Mouse (Mus musculus) cerebellum, adult 11 months (tissue): ENCODE results near the gene Parl.

Experiments used
- DNase-seq: peaks from one replicate; pipeline ENCODE4 v3.0.0; 2022

Gene Parl

DNA sequence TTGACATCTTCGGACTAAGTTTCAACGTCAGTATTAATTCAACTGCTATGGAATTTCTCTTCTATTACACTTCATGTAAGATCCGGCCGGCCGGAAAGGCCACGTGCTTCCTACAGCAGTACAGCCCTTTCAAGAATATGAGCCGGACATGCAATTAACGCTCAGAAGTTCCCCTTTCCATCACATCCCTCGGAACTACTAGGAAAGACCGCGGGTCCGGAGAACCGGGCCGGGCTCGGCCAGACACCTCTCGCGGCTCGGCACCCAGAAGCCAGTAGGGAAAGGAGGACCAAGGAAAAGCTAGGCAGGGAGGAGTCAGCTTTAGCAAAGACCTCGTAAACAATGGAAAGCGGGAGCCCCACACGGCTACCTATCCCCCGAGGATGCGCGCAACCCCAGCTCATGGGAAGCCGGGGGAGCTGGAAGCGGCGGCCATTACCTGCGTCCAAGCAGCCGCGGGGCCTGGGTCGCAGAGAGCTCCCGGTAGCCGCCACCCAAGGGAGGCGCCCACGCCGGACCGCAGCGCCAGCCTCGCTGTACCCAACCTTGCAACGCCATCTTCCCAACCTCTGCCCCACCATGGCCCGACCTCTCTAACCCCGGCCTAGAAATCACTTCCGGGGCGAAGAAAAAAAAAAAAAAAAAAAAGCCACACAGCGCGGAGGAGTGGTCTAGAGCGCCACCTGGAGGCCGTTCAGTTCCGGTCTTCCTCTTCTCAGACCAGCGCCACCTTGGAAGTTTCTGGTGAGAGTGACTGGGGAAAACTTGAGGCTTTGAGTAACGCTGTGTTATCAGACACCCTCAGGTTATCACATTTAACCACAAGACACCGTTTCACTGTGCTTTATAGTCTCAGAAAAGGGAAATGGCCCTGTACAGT is at the start of gene Parl:
Gene Parl (minus strand): TSS at position 618 of the 880 bp plus-strand sequence.
- peak; percentile 74 for DNase-seq

- DNase-seq = no peak
Observed at GRCm38 (mm10) chr16:20345464-20345863, 43.3 kb upstream of the Parl start.

DNA sequence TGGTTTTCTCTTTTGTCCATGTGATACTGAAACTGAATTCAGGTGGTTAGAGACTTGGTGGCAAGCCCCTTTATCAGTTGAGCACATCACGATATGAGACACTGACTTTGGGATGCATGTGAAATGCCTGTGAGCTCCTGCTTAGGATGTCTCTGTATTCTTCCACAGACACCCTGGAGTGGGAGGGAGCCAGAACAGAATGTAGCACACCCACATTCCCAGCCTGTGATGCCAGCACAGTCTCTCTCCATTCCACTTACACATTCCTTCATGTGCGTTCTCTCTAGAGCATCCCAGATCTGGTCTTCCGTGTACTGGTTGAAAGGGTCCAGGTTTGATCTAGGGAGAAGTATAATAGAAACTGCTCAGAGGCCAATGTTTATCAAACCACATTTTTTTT is 36.4 kb upstream of the Parl start:
- no peak for DNase-seq

DNA sequence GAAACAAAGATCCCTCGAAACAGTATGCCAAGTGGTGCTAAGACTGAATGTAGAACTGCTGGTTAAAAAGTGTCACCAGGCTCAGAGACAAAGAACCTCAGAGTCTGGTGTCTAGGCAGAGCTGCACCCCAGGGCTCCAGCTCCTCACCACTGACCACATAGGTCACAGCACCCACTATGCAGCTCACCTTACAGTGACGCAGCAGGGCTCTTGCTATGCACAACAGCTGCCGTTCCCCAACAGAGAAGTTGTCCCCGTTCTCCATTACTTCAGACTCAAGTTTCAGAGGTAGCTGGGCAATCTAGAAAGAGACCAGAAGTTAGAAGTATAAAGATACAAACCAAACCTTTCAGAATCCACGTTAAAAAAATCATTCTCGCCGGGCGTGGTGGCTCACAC is 32.7 kb upstream of the Parl start:
- no peak for DNase-seq

DNA sequence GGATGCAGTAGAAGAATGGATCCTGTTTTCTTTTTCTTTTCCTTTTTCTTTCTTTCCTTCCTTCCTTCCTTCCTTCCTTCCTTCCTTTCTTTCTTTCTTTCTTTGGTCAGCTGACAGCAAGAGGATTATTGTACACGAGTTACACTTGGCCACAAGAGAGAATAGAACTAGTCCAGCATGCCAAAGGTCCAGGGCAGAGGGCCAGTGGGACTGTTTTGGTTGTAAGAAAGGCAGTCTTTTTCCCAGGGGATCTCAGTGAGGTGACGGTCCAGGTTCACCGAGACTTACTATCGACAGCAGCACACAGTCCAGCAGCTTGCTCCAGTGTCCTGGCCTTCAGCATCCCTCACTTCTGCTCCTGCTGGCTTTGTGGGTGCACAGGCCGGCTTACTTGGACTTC is 26.1 kb upstream of the Parl start:
- DNase-seq = no peak

GRCm38 (mm10) chr16:20325286-20325685 is 23.1 kb upstream of the Parl start, which contains the start of gene Cyp2ab1:
Gene Cyp2ab1 (minus strand): TSS chr16:20325404.
- no peak for DNase-seq

DNA sequence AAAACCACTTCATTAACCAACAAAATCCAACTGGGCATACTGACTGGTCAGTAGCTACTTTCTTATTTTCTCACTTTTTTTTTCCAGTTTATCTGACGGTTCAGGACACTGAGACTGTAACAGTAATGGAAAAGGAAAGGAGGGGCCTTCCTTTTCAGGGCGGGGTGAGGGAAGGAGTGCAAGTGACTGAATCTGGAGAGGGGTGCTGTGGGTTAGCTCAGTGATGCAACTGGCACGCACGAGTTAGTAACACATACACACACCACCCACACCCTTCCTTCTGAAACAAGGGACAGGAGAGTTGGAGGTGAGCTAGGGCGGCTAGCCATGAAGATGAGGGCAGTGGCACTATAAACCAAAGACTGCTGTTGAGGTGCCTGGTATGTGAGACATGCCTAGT is 21.7 kb upstream of the Parl start:
- no peak for DNase-seq

DNA sequence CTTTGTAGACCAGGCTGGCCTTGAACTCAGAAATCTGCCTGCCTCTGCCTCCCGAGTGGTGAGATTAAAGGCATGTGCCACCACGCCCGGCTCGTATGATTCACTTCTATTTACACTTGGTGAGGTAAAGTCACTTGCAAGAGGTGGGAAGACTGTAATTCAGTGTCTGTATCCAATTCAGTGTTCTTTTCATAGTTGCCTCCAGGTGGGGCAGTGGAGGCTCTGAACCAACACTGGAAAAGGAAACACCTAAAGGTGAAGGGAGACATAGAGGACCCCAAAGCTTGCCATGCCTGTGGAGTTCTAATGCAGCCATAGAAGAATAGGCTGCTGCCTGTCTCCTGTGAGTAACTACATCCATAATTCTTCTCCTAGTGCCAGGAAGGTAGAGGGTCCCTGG is 20.1 kb upstream of the Parl start:
- DNase-seq = no peak

DNA sequence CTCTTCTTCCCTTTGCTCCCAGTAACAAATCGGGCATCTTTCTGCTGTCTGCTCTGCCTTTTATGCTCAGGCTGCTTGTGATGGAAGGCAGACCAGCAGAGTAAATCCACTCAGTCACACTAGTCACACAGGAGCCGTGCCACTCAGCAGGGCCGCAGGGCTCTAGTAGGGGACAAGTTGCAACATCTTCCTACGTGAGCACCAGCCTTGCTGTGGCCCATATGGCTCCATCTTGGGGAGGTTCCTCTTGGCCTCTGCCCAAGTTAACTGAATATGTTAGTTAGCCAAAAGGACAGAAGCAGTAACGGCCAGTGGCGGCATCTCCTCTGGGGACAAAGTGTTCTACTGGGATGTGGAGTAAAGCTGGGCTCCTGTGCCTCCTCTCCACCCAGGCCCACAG is 14.6 kb upstream of the Parl start:
- DNase-seq = no peak

DNA sequence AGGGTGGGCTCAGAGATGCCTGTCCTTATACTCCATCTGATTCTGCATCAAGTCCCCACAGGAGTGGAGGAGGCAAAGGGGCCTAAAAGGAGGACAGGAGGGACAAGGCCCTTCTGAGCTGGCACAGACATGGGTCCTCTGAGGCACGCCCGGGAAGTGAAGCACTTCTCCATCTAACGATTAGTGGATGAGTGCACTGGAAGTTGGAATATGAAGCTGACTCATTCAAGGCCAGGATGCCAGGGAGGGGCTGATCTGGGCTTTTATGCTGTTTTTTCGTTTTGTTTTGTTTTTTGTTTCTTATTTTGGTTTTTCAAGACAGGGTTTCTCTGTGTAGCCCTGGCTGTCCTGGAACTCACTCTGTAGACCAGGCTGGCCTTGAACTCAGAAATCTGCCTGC is 13.1 kb upstream of the Parl start:
- no peak for DNase-seq

DNA sequence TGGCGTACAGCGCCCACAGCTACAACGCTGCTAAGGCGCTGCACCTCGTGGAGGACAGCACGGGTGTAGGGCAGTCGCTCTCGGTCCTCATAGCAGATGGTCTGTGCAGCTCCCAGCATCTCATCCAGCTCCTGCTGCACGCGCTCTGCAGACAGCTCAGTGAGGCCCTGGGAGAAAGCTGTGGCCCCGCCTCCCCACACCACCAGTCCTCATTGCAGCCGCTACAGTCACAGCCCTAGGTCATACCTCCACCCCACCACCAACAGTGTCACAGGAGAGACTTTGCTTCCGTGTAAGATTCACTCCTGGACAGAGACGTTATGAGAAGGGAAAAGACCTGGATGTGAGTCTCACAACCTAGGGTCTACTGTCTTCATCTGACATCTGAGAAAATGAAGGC is 10.1 kb upstream of the Parl start:
- no peak for DNase-seq

GRCm38 (mm10) chr16:20300076-20300475 is 2.1 kb downstream of the Parl start:
- no peak for DNase-seq

DNA sequence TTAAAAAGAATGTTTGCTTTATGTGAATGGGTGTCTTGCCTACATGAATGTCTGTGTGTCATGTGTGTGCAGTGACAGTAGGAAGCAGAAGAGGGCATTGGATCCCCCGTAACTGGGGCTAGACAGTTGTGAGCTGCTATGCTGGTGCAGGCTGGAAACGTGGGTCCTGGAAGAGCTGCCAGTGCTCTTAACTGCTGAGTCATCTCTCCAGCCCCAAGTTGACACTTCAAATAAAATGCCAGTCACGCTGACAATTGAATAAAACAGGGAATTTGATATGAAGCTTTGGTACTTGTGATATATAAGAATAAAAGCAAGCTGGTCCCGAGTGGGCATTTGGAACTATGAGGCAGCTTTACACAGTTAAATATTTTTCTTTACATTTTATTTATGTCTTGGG is 21.9 kb downstream of the Parl start:
- DNase-seq = no peak

DNA sequence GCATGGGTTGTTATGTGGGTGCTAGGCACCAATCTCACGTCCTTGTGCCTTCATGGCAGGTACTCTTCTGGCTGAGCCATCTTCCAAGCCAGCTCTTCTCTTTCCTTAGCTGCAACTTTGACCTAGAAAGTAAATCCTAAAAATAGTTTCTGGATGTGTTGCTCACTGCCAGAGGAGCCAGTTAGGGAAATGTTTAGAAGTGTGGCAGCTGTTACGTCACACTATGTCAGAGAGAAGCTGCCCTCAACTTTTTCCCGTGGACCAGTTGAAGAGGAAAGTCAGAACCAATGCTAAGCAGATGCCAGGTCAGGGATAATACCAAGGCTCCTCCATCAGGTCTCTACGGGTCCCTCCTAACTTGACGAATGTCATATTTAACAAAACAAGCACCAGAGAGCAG is 22.8 kb downstream of the Parl start:
- no peak for DNase-seq

DNA sequence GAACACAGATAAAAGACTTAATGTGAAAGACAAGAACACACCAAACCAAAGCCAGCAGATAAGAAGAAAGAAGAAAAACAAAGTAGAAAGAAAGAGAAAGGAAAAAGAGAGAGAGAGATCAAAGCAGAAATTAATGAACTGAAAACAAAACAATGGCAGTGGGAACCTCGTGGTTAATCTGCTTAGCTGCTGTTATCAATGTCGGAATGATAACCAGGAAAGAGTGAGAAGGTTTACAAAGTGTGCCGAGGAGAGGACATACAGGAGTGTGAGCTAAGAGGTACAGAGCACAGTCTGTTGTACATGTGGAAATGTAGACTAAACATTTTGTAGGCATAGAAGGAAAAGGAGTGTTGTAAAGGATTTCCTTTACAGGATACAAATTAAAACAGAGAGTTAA is 29.2 kb downstream of the Parl start:
- DNase-seq = no peak

- no peak for DNase-seq
Observed at GRCm38 (mm10) chr16:20271339-20271738, 30.8 kb downstream of the Parl start.

DNA sequence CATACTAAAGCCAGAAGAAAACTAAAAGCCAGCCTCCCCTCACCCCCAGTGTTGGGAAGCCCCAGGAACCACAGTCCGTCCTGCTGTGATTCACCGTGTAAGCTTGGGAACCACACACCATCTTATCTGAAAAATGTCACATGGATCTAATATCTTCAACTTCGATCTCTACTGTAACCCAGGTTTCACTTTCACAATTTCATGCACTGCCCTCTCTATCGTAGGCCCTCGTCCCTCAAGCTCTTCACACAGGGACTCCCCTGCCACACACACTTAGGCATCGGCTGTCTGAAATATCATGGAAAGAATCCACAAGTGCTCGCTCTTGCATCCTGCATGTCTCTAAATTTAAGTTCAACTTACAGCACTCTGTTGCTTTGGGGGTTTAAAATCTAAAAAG is 37.1 kb downstream of the Parl start:
- DNase-seq = no peak

DNA sequence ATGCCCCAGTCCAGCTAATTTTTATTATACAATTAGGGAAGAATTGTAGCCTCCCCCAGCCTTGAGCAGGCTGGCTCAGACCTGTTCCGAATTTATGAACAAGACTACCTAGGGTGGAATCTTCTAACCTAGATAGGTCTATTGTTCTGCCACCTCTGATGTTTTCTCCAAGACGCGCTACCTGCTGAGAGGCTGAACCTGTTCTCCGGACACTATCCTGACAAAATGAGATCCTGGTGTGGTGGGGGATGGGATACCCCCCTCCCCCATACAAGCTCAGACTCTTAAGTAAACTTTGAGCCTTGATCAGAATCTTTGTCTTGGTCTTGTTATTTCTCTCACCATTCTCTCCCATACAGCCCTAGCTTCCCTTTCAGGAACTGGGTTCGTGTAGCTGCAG is 44.3 kb downstream of the Parl start:
- DNase-seq = no peak

DNA sequence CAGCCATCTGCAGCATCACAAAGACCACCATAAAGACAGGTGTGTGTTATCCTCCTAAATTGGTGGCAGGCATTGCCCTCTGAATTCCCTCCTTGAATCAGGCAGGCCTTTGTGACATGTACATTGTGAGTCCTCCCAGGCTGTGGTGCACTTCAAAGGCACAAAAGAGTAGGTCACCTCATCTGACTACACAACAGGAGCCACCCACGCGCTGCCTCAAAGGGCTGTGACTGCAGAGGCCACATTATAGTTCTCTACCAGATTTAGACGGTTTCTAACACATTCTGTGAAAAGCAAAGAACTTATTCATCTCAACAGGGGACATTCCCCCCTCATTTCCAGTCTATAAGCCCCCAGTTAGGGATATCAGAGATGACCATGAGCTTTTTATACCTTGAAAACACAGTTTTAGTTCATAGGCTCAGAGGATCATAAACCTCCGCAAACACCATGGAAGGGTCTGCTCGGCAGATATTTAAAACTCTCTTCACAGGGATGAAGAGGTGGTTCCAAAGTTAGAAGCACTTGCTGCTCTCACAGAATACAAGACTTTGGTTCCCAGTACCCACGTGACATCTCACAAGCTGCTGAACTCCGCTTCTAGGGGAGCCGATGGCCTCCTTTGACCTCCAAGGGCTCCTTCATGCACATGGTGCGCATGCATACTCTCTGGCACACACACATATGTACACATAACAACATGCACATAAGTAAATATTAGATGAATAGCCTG is 53.6 kb downstream of the Parl start:
- DNase-seq = no peak

GRCm38 (mm10) chr16:20247103-20247502 is 55.1 kb downstream of the Parl start:
- DNase-seq = no peak

GRCm38 (mm10) chr16:20240468-20241414 is 61.4 kb downstream of the Parl start, which contains the start of gene Map6d1:
Gene Map6d1 (minus strand): TSS chr16:20241358.
- peak; percentile 78 for DNase-seq

- DNase-seq = no peak
Observed at GRCm38 (mm10) chr16:20238646-20239045, 63.5 kb downstream of the Parl start.

GRCm38 (mm10) chr16:20237426-20237825 is 64.8 kb downstream of the Parl start:
- peak; percentile 48 for DNase-seq
